Comparison of ENCODE assay signal across 24 mouse cellular contexts in the genomic region with DNA sequence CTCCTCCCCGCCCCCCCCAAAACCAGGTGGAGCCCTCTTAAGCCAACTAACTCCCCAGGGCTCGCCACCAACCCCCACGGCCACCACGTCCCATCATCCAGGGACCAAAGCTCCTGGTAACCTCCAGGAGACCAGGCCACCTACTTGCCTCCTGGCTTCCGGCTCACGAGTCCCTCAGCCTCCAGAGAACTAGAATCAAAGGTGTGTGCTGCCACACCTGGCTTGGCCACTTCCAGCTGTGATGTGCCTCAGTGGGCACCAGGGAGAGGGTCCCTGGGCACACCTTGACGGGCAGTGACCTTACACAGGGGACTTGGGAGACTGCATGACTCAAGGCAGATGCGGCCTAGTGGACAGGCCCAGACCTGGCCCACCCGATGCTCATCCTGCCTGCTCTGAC. TPM values are rescaled to one million over a fixed set of nuclear protein-coding genes. Genes with fewer than 3 reads are reported as not detected.
DNase-seq lines count a peak whose midpoint lies in the region; ATAC-seq and TF ChIP-seq lines count a peak whose summit lies in the region.
"Had no signal": no experiment of that assay in that cellular context is flagged by ENCODE, and none has a peak within 500 bp of the region (broad histone marks: within the 10 kb centered on the region; RNA-seq: fewer than 3 reads in every experiment).

No protein-coding gene starts in this region.

- no peak overlapping the region for H3K27ac ChIP-seq in forebrain, embryonic 13.5 days
- no peak overlapping the region for H3K27ac ChIP-seq in forebrain, embryonic 16.5 days (ENCODE audit: low read length)
- H3K27ac ChIP-seq in intestine, embryonic 15.5 days = 0 out of 2 replicates have a peak overlapping the region, but pooled peaks have one; percentile 9
- no peak overlapping the region for H3K27ac ChIP-seq in intestine, postnatal 0 days (ENCODE audit: low read depth, low read length)
- H3K27ac ChIP-seq in stomach, embryonic 16.5 days (ENCODE audit: low read length) = no peak overlapping the region
- no peak overlapping the region for H3K27ac ChIP-seq in stomach, postnatal 0 days (replicated peaks)
- H3K27ac ChIP-seq: embryonic facial prominence, embryonic 15.5 days; kidney, postnatal 0 days; layer of hippocampus, adult 2 months; liver, embryonic 13.5 days; lung, embryonic 15.5 days had no signal

- 0 out of 2 replicates have a peak, but pooled peaks cover 5% of the 10 kb centered on the region for H3K27me3 ChIP-seq in forebrain, embryonic 13.5 days
- no peaks in the 10 kb centered on the region for H3K27me3 ChIP-seq in forebrain, embryonic 16.5 days (replicated peaks; ENCODE audit: control insufficient read depth, insufficient read depth, low read length)
- no peaks in the 10 kb centered on the region for H3K27me3 ChIP-seq in intestine, embryonic 15.5 days (replicated peaks)
- no peaks in the 10 kb centered on the region for H3K27me3 ChIP-seq in intestine, postnatal 0 days (replicated peaks; ENCODE audit: control insufficient read depth, insufficient read depth, low read length)
- H3K27me3 ChIP-seq in stomach, embryonic 16.5 days (ENCODE audit: control insufficient read depth, insufficient read depth, low read length) = no peaks in the 10 kb centered on the region
- no peaks in the 10 kb centered on the region for H3K27me3 ChIP-seq in stomach, postnatal 0 days (ENCODE audit: control insufficient read depth, insufficient read depth, low read length)
- H3K27me3 ChIP-seq: embryonic facial prominence, embryonic 15.5 days; liver, embryonic 13.5 days; lung, embryonic 15.5 days had no signal

- WGBS in forebrain, embryonic 13.5 days = 79% methylated on average over 9 of the region's 9 CpGs
- 67% methylated on average over 9 of the region's 9 CpGs for WGBS in forebrain, embryonic 16.5 days
- 74% methylated on average over 9 of the region's 9 CpGs for WGBS in intestine, embryonic 15.5 days
- WGBS in intestine, postnatal 0 days = 75% methylated on average over 9 of the region's 9 CpGs
- WGBS in stomach, embryonic 16.5 days = 69% methylated on average over 9 of the region's 9 CpGs
- 60% methylated on average over 9 of the region's 9 CpGs for WGBS in stomach, postnatal 0 days

- no peak for ATAC-seq in forebrain, embryonic 13.5 days
- no peak for ATAC-seq in forebrain, embryonic 16.5 days
- no peak for ATAC-seq in intestine, embryonic 15.5 days
- no peak for ATAC-seq in intestine, postnatal 0 days
- ATAC-seq in stomach, embryonic 16.5 days (ENCODE audit: insufficient read depth, low FRiP score) = no peak
- no peak for ATAC-seq in stomach, postnatal 0 days (ENCODE audit: low FRiP score, low TSS enrichment)
- ATAC-seq: inflammation-experienced regulatory T-cells, adult 6 months had no signal

- H3K9ac ChIP-seq in forebrain, embryonic 13.5 days = 0 out of 2 replicates have a peak overlapping the region, but pooled peaks have one; percentile 3
- no peak overlapping the region for H3K9ac ChIP-seq in forebrain, embryonic 16.5 days (replicated peaks; ENCODE audit: low read depth, low read length)
- H3K9ac ChIP-seq in intestine, embryonic 15.5 days = 0 out of 2 replicates have a peak overlapping the region, but pooled peaks have one; percentile 17
- no peak overlapping the region for H3K9ac ChIP-seq in intestine, postnatal 0 days (ENCODE audit: low read depth, low read length)
- 0 out of 2 replicates have a peak overlapping the region, but pooled peaks have one; percentile 25 for H3K9ac ChIP-seq in stomach, embryonic 16.5 days (ENCODE audit: low read length)
- H3K9ac ChIP-seq in stomach, postnatal 0 days (ENCODE audit: low read length) = no peak overlapping the region
- H3K9ac ChIP-seq: embryonic facial prominence, embryonic 15.5 days; liver, embryonic 13.5 days; lung, embryonic 15.5 days had no signal

- H3K4me1 ChIP-seq in forebrain, embryonic 13.5 days = peaks cover 7% of the 10 kb centered on the region
- H3K4me1 ChIP-seq in forebrain, embryonic 16.5 days (replicated peaks; ENCODE audit: control insufficient read depth, insufficient read depth, low read length) = peaks cover 3% of the 10 kb centered on the region
- 0 out of 2 replicates have a peak, but pooled peaks cover 8% of the 10 kb centered on the region for H3K4me1 ChIP-seq in intestine, embryonic 15.5 days (replicated peaks)
- H3K4me1 ChIP-seq in intestine, postnatal 0 days (replicated peaks; ENCODE audit: control insufficient read depth, insufficient read depth, low read length) = no peaks in the 10 kb centered on the region
- H3K4me1 ChIP-seq in stomach, embryonic 16.5 days (ENCODE audit: control insufficient read depth, insufficient read depth, low read length) = peaks cover 2% of the 10 kb centered on the region
- H3K4me1 ChIP-seq in stomach, postnatal 0 days (replicated peaks; ENCODE audit: control insufficient read depth, insufficient read depth) = no peaks in the 10 kb centered on the region

- TF ChIP-seq EP300 in stomach, postnatal 0 days (optimal IDR thresholded peaks at IDR 0.05) = no peak

- no peak for DNase-seq in stomach, postnatal 0 days (ENCODE audit: low spot score)
- DNase-seq in adrenal gland, postnatal 14 days = no peak
- DNase-seq in B cell, adult 2 months = no peak
- DNase-seq: adrenal gland, postnatal 36 days; cerebellum, adult 8-10 months; heart, adult 18-20 months; heart, postnatal 10 days; left cerebral cortex, postnatal 4 days; liver, embryonic 13.5 days; right cerebral cortex, adult 18-20 months; thymus, adult 2 months had no signal

- H3K4me3 ChIP-seq in forebrain, embryonic 13.5 days = no peak overlapping the region
- H3K4me3 ChIP-seq in forebrain, embryonic 16.5 days (replicated peaks; ENCODE audit: low read length) = no peak overlapping the region
- H3K4me3 ChIP-seq in intestine, embryonic 15.5 days (replicated peaks) = no peak overlapping the region
- H3K4me3 ChIP-seq in intestine, postnatal 0 days (ENCODE audit: low read depth, low read length) = no peak overlapping the region
- H3K4me3 ChIP-seq in stomach, embryonic 16.5 days (replicated peaks; ENCODE audit: low read length) = no peak overlapping the region
- no peak overlapping the region for H3K4me3 ChIP-seq in stomach, postnatal 0 days (ENCODE audit: low read depth, low read length)
- H3K4me3 ChIP-seq: embryonic facial prominence, embryonic 15.5 days; layer of hippocampus, adult 2 months; liver, embryonic 13.5 days; lung, embryonic 15.5 days had no signal

- TF ChIP-seq CTCF in intestine, postnatal 0 days (IDR thresholded peaks at IDR 0.05; ENCODE audit: low read depth) = no peak
- TF ChIP-seq CTCF in stomach, postnatal 0 days (IDR thresholded peaks at IDR 0.05; ENCODE audit: low read depth) = no peak

- H3K9me3 ChIP-seq in forebrain, embryonic 13.5 days (replicated peaks) = no peaks in the 10 kb centered on the region
- H3K9me3 ChIP-seq in forebrain, embryonic 16.5 days (ENCODE audit: control insufficient read depth, low read length) = no peaks in the 10 kb centered on the region
- H3K9me3 ChIP-seq in intestine, embryonic 15.5 days = no peaks in the 10 kb centered on the region
- no peaks in the 10 kb centered on the region for H3K9me3 ChIP-seq in intestine, postnatal 0 days (ENCODE audit: control insufficient read depth)
- H3K9me3 ChIP-seq in stomach, embryonic 16.5 days (replicated peaks; ENCODE audit: control insufficient read depth, low read length) = no peaks in the 10 kb centered on the region
- H3K9me3 ChIP-seq in stomach, postnatal 0 days (ENCODE audit: control insufficient read depth, low read length) = no peaks in the 10 kb centered on the region
- H3K9me3 ChIP-seq: embryonic facial prominence, embryonic 15.5 days; liver, embryonic 13.5 days; lung, embryonic 15.5 days had no signal

- no peak overlapping the region for H3K4me2 ChIP-seq in forebrain, embryonic 13.5 days
- no peak overlapping the region for H3K4me2 ChIP-seq in forebrain, embryonic 16.5 days (ENCODE audit: low read length)
- no peak overlapping the region for H3K4me2 ChIP-seq in intestine, embryonic 15.5 days (replicated peaks)
- H3K4me2 ChIP-seq in intestine, postnatal 0 days (replicated peaks; ENCODE audit: low read depth) = no peak overlapping the region
- no peak overlapping the region for H3K4me2 ChIP-seq in stomach, embryonic 16.5 days (ENCODE audit: low read depth, low read length)
- H3K4me2 ChIP-seq in stomach, postnatal 0 days (replicated peaks; ENCODE audit: low read depth) = no peak overlapping the region
- H3K4me2 ChIP-seq: embryonic facial prominence, embryonic 15.5 days; liver, embryonic 13.5 days; lung, embryonic 15.5 days had no signal

- peaks cover 23% of the 10 kb centered on the region for H3K36me3 ChIP-seq in forebrain, embryonic 13.5 days (ENCODE audit: poor library complexity, severe bottlenecking)
- no peaks in the 10 kb centered on the region; the same call in 1 of the 2 replicates for H3K36me3 ChIP-seq in forebrain, embryonic 16.5 days (ENCODE audit: control insufficient read depth, insufficient read depth)
- H3K36me3 ChIP-seq in intestine, embryonic 15.5 days = peaks cover 13% of the 10 kb centered on the region
- H3K36me3 ChIP-seq in intestine, postnatal 0 days (ENCODE audit: control insufficient read depth, insufficient read depth) = peaks cover 23% of the 10 kb centered on the region
- peaks cover 3% of the 10 kb centered on the region; the same call in 1 of the 2 replicates for H3K36me3 ChIP-seq in stomach, embryonic 16.5 days (ENCODE audit: control insufficient read depth, insufficient read depth, low read length)
- peaks cover 16% of the 10 kb centered on the region; the same call in 1 of the 2 replicates for H3K36me3 ChIP-seq in stomach, postnatal 0 days (ENCODE audit: control insufficient read depth, insufficient read depth, low read length)

RNA-seq across cellular contexts. Expression of gene Wdr18, which starts 4.3 kb away (rescaled TPM):
- 80.2 and 94.8 TPM in 2 replicates for polyA plus RNA-seq in forebrain, embryonic 13.5 days (2015; fragmentation: Nextera tagmentation; extraction: Ambion mirVana)
- 81.8 and 97.7 TPM in 2 replicates for polyA plus RNA-seq in forebrain, embryonic 16.5 days (2015; fragmentation: Nextera tagmentation; extraction: Ambion mirVana)
- polyA plus RNA-seq in intestine, embryonic 15.5 days (2015; fragmentation: Nextera tagmentation; extraction: Ambion mirVana) = 90.3 and 94.8 TPM in 2 replicates
- 41.9 and 44.0 TPM in 2 replicates for polyA plus RNA-seq in intestine, postnatal 0 days (2015; fragmentation: Nextera tagmentation; extraction: Ambion mirVana)
- 76.7 and 86.9 TPM in 2 replicates for polyA plus RNA-seq in stomach, embryonic 16.5 days (2015; fragmentation: Nextera tagmentation; extraction: Ambion mirVana)
- polyA plus RNA-seq in stomach, postnatal 0 days (2015; fragmentation: Nextera tagmentation; extraction: Ambion mirVana) = 46.9 and 50.3 TPM in 2 replicates
- total RNA-seq in adrenal gland, postnatal 14 days (2021) = 30.3 and 36.6 TPM in 2 replicates

RNA-seq across cellular contexts. Expression of gene Grin3b, which starts 14.8 kb away (rescaled TPM):
- polyA plus RNA-seq in forebrain, embryonic 13.5 days (2015; fragmentation: Nextera tagmentation; extraction: Ambion mirVana) = 0.38 and 0.57 TPM in 2 replicates
- polyA plus RNA-seq in forebrain, embryonic 16.5 days (2015; fragmentation: Nextera tagmentation; extraction: Ambion mirVana) = 0.29 and 0.60 TPM in 2 replicates
- 0.11 TPM in 2 replicates for polyA plus RNA-seq in intestine, embryonic 15.5 days (2015; fragmentation: Nextera tagmentation; extraction: Ambion mirVana)
- polyA plus RNA-seq in intestine, postnatal 0 days (2015; fragmentation: Nextera tagmentation; extraction: Ambion mirVana) = 0.08 and 0.17 TPM in 2 replicates
- polyA plus RNA-seq in stomach, embryonic 16.5 days (2015; fragmentation: Nextera tagmentation; extraction: Ambion mirVana) = 0.21 and 0.45 TPM in 2 replicates
- polyA plus RNA-seq in stomach, postnatal 0 days (2015; fragmentation: Nextera tagmentation; extraction: Ambion mirVana) = 0.17 and 0.18 TPM in 2 replicates
- not detected in 2 replicates for total RNA-seq in adrenal gland, postnatal 14 days (2021)
- total RNA-seq: adrenal gland, postnatal 36 days; common myeloid progenitor, adult 5-6 weeks; heart, postnatal 10 days; neutrophil, adult 5-6 weeks had no signal
- polyA plus RNA-seq: small intestine, adult 2 months had no signal

RNA-seq across cellular contexts. Expression of gene Tmem259, which starts 28.4 kb away (rescaled TPM):
- 11.2 and 12.0 TPM in 2 replicates for polyA plus RNA-seq in forebrain, embryonic 13.5 days (2015; fragmentation: Nextera tagmentation; extraction: Ambion mirVana)
- 12.3 and 12.8 TPM in 2 replicates for polyA plus RNA-seq in forebrain, embryonic 16.5 days (2015; fragmentation: Nextera tagmentation; extraction: Ambion mirVana)
- polyA plus RNA-seq in intestine, embryonic 15.5 days (2015; fragmentation: Nextera tagmentation; extraction: Ambion mirVana) = 18.1 and 19.6 TPM in 2 replicates
- 24.7 and 25.3 TPM in 2 replicates for polyA plus RNA-seq in intestine, postnatal 0 days (2015; fragmentation: Nextera tagmentation; extraction: Ambion mirVana)
- polyA plus RNA-seq in stomach, embryonic 16.5 days (2015; fragmentation: Nextera tagmentation; extraction: Ambion mirVana) = 5.6 TPM in 2 replicates
- polyA plus RNA-seq in stomach, postnatal 0 days (2015; fragmentation: Nextera tagmentation; extraction: Ambion mirVana) = 18.5 and 19.1 TPM in 2 replicates
- 141 and 157 TPM in 2 replicates for total RNA-seq in adrenal gland, postnatal 14 days (2021)

RNA-seq across cellular contexts. Expression of gene Arid3a, which starts 28.8 kb away (rescaled TPM):
- polyA plus RNA-seq in forebrain, embryonic 13.5 days (2015; fragmentation: Nextera tagmentation; extraction: Ambion mirVana) = 2.5 and 3.6 TPM in 2 replicates
- 2.4 and 3.5 TPM in 2 replicates for polyA plus RNA-seq in forebrain, embryonic 16.5 days (2015; fragmentation: Nextera tagmentation; extraction: Ambion mirVana)
- polyA plus RNA-seq in intestine, embryonic 15.5 days (2015; fragmentation: Nextera tagmentation; extraction: Ambion mirVana) = 18.7 and 19.0 TPM in 2 replicates
- 8.7 and 13.2 TPM in 2 replicates for polyA plus RNA-seq in intestine, postnatal 0 days (2015; fragmentation: Nextera tagmentation; extraction: Ambion mirVana)
- polyA plus RNA-seq in stomach, embryonic 16.5 days (2015; fragmentation: Nextera tagmentation; extraction: Ambion mirVana) = 4.9 and 5.2 TPM in 2 replicates
- 3.2 and 3.5 TPM in 2 replicates for polyA plus RNA-seq in stomach, postnatal 0 days (2015; fragmentation: Nextera tagmentation; extraction: Ambion mirVana)
- total RNA-seq in adrenal gland, postnatal 14 days (2021) = 5.9 and 6.9 TPM in 2 replicates

RNA-seq across cellular contexts. Expression of gene Cnn2, which starts 32.7 kb away (rescaled TPM):
- polyA plus RNA-seq in forebrain, embryonic 13.5 days (2015; fragmentation: Nextera tagmentation; extraction: Ambion mirVana) = 30.0 and 32.2 TPM in 2 replicates
- polyA plus RNA-seq in forebrain, embryonic 16.5 days (2015; fragmentation: Nextera tagmentation; extraction: Ambion mirVana) = 30.5 and 31.3 TPM in 2 replicates
- polyA plus RNA-seq in intestine, embryonic 15.5 days (2015; fragmentation: Nextera tagmentation; extraction: Ambion mirVana) = 239 and 242 TPM in 2 replicates
- 109 and 117 TPM in 2 replicates for polyA plus RNA-seq in intestine, postnatal 0 days (2015; fragmentation: Nextera tagmentation; extraction: Ambion mirVana)
- 333 and 334 TPM in 2 replicates for polyA plus RNA-seq in stomach, embryonic 16.5 days (2015; fragmentation: Nextera tagmentation; extraction: Ambion mirVana)
- polyA plus RNA-seq in stomach, postnatal 0 days (2015; fragmentation: Nextera tagmentation; extraction: Ambion mirVana) = 236 and 245 TPM in 2 replicates
- total RNA-seq in adrenal gland, postnatal 14 days (2021) = 40.2 and 55.9 TPM in 2 replicates

Comparison
In these comparisons a context has a peak if more than half of its experiments do, and no peak if none do; other contexts are left out.
1. H3K9ac ChIP-seq: peak in forebrain, embryonic 13.5 days (single experiment), intestine, embryonic 15.5 days (single experiment) and stomach, embryonic 16.5 days (single experiment); none in forebrain, embryonic 16.5 days (single experiment), intestine, postnatal 0 days (single experiment) and stomach, postnatal 0 days (single experiment).